Mouse (Mus musculus) ovary, adult 18-20 months (tissue): ENCODE measurements around the gene Dscam.

ENCODE experiments used
- DNase-seq: peaks from one replicate; pipeline ENCODE4 v3.0.0; 2022; ENCODE audit warnings: low spot score, mixed read lengths

Dscam gene

DNA sequence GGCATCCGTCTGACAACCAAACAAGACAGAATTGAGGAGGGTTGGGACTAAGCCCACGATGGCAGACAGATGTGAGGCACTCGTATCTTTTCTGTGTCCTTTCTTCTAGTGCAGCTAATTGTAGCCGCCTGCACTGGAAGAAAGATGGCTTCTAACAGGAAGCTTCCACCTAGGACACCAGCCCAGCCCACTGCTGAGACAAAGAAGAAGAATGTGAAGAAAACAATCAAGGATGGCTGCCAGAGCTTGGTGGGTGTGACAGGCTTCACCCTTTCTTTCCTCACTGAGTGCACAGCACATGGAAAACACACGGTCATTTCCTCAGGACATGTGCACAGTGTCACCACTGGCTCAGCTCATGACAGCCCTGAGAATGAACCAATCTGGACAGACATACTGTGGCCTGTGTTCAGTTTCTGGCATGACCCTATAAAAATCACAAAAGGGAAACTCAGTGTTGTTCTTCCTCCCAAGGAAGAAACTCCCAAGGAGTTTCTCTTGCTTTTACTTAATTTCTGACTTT is 411.4 kb downstream of the Dscam start:
- DNase-seq, result no peak

DNA sequence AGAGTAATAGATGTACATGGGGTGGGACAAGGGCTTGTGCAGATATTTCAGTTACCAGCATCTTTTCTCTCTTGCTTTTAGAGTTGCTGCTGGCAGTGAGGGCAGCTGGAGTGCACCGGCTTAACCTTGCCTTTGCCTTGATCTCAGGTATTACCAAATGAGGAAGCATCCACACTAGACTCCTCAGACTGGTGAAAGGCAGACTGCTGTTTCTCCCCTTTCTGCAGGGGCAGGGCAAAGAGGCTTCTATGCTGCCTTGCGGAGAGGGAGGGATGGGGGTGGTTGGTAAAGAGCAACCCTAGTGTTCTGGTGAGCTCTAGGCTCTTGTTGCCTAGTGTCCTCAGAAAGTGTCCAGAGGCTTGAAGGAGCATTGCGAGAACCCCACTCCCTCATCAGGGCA is 412.2 kb downstream of the Dscam start:
- DNase-seq, result no peak

DNA sequence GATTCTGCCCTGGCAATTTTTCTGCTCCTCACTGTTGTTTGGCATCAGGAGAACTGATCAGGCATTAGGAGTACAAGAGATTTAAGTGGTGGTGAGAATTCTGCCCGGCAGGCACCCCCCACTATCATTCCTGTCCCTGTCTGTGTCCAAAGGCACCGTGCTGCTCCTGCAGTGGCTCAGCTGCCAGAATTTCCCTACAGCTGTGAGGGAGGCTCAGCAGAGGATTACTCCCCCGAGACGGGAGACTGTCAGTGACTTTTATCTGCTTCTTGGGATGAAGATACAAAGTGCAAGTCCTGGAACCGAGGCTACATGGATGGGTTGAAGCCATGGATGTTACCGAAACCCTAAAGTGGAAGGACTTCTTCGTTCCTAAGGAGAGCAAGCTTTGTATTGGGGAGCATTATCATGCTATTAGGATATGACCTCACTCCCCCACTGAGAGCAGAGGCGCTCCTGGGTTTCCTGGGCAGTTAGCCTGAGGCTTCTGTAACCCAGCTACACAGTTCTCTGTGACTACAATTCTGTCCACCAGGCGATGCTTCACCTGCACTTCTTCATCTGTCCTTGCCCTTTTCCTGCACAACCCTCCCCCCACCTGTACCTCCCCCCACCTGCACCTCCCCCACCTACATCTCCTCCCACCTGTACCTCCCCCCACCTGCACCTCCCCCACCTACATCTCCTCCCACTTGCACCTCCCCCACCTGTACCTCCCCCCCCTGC is 412.8 kb downstream of the Dscam start:
- DNase-seq, result no peak

DNA sequence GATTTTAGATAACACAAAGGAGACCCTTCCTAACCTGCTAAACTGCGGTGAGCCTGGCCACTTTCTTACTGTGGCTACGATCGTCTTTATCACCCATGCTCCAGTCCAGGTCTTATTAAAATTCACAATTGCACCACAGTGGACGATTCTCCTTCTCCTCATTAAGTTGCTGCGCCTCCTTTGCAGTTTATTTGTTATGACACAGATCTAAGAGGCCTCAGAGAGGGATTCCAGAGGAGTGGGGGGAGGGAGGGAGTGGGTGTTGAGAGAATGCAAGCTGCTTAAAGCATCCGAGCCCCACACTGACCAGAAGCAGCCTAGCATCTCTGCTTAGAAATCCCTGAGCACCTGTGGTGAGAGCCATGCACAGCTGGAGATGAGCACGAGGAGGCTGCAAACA is 413.6 kb downstream of the Dscam start:
- no peak for DNase-seq

DNA sequence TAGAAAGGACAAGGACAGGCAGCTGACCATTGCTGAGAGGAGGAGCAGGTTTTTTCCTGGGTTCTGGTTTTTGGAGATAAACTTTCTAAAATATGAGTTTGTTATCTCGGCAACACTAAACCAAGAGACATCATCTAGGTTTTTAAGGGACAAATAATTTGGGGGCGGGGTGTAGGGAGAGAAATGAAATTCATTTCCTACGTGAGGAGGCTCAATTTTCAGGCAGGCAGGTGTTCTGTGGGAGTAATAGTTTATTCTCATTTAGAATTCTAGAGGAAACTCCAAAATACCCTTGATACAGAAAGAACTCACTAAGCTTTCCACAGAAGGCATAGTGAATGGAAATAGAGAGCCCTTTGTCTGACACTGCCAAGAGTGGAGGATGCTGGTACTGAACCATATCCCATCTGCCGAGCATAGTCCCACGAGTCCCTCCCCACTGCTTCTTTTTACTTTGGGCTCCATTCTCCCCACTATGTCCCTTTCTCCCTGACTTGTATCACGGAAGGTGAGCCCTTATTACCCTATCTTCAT is 415.5 kb downstream of the Dscam start:
- no peak for DNase-seq

DNA sequence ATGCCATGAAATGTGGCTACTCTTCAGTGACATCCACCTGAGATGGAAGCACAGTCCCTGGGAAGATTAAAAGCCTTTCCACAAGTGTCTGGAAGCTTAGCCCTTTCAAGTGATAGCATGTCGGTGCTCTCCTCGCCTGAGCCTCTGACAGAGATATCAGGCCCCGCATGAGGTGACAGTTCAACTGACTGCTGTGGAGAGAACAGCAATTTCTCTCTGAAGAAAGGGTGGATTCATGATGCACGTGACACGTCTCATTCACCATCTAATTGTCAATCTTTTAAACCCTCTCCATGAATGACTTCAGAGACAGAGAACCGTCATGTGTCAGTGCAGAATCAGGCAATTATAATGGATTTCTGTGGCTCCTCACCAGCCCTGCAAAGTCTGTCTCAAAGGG is 416.2 kb downstream of the Dscam start:
- DNase-seq, result no peak

DNA sequence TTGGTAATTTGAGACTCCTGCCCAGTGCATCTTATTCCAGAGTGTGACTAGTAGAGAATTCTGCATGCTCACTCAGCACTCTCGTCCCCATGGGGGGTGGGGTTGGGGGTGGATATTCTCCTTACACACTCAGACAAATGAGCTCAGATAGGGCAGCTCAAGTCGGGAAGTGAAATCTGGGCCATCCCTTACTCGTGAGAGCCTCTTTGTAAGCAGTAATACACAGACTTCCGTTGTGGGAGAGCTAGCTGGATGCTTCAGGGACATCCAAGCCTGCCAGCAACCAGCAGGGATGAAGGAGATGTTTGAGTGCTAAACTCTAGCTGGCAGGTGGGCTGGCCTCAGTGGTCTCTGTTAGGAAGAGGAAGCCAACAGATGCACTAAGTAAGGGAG is 416.8 kb downstream of the Dscam start:
- DNase-seq, result no peak

DNA sequence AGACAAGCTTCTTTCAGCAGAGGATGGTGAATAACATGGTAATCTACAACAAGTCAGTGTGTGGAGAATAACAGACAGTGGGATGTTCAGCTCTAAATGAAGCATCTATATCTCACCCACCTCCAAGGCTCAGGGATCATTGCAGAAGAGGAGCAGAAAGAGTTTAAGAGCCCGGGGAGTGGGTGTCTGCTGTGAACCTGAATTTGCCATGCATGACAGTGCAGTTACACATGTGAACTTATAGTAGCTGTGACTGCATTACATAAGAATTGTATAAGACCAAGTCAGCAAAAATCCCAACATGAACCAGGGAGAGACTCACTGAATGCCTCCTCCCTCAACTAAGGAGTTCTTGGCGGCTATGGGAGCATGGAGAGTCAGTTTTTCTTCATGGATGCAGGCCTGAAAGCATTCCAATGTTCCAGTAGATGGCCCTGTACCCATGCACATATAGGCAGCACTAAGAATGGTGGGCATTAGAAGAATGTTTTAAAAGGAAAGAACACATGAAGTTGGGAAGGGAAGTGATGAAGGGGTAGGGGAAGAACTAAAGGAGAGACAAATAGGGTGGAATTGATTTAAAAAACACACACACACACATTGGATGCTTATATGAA is 417.3 kb downstream of the Dscam start:
- no peak for DNase-seq

DNA sequence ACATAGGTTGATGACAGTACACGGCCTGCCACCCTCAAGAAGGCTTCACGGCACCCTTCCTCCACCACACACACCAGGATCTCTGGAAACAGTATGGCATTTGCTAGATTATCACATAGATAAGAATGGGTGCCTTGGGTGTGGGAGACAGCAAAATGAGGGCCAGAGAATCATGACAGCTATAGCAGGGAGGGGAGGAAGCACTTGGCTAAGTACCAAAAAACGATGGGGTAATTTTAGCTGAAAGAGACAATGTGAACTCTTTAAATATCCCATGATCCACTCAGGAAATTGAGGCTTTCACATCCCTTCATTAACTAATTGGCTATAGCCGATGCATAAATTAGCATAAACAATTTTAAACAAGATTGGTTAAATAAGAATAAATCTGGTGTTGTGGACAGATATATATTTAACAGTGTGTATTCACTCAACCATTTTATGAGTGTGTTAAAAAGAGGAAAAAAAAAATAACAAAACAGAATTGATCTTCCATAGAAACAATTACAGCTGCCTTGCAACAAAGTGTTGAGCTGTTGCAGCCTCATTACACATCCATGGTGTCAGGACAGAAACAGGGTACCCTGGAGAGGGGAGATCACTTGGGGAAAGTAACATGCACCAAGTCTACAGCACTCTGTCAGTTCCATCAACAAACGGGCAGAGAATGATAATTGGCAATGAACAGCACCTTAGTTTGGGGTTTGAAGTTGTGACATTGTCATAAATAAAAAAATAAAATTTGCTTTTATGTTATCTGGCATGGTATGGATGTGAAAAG is 427.9 kb downstream of the Dscam start:
- no peak for DNase-seq

DNA sequence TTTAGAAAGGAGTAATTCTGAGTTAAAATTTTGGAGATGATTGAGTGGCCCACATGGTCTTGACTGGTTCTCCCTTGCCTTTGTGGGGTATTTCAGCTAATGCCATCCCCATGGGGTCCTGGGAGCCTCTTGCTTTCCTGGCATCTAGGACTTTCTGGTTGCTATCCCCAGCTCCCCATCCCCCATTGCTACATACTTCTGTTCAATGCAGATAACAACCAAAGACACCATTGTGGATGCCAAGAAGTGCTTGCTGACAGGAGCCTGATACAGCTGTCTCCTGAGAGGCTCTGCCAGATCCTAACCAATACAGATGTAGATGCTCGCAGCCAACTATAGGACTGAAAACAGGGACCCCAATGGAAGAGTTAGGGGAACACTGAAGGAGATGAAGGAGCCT is 429.2 kb downstream of the Dscam start:
- DNase-seq, result no peak

DNA sequence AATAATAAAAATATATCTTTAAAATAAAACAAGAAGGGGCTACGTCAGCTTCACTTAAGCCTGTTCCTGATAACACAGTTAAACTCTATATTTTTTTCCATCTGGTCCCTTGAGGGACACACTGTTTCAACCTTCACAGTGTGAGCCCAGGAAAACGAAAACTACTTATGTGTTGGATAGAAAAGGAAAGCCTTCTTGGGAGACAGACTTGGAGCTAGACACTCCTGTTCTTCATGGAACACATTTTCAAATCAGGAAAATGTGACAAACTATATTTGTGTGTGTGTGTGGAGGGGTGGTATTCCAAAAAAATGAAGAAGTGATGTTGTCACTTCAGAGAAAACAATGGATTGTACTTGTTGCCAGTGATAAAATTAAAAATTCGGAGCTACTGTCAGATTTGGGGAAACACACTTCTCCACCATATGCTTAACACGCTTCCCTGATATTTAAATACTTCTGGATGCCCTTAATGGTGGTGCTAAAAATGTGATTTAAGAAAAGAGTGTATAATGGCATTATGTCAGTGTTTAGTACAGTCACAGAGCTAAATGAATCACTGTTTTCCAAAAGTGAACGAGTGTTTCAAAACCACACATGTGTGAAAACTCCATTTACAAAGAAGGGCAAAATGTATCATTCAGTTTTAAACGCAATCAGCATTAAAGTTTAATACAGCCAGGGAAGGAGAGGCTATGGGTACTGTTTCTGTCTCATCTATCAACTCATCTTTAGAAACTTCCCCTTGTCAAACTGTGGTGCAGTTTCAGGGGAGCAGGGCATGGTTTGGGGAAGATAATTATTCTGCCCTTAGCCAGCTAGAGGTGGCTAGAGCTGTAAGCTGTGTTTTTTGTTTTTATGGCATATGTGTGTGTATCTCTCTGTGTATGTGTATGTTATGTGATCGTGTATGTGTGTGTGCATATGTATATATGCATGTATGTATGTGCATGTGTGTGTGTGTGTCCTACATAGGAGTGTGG is 430.2 kb downstream of the Dscam start:
- DNase-seq, result no peak

DNA sequence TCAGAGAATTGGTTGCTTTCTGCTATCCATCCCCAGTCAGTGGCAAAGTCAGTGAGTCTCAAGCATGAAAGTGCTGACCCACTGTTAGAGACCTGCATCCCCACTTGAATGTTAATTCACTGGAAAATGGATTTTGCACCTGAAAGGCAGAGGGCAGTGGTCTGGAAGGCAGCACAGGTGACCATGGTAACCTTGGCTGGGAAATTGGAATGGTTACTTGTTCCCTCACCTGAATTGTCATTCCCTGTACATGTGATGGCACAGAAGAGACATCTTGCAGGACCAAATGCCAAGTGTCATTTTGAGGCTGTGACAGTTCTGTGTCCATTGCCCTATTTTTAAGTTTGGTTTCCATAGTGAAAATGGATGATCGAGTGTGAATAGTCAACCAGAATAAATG is 434.1 kb downstream of the Dscam start:
- no peak for DNase-seq

DNA sequence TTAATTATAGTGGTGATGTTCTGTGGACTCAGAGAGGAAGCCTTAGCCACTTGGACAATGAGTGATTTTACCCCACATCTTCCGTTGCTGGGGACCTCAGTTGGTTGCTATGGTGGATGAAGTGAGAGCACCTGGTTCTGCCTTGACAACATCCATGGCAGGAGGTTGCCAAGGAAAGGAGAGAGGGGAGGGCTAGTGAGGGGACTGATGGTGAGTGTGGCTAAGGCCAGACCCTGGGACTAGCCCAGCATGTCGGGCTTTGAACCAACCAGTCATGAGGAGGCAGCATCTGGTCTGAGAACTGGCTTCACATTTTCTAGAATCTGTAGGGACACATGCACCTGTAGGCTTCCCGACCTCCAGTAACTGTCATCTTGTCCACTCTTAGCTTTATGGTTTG is 439.7 kb downstream of the Dscam start:
- no peak for DNase-seq

DNA sequence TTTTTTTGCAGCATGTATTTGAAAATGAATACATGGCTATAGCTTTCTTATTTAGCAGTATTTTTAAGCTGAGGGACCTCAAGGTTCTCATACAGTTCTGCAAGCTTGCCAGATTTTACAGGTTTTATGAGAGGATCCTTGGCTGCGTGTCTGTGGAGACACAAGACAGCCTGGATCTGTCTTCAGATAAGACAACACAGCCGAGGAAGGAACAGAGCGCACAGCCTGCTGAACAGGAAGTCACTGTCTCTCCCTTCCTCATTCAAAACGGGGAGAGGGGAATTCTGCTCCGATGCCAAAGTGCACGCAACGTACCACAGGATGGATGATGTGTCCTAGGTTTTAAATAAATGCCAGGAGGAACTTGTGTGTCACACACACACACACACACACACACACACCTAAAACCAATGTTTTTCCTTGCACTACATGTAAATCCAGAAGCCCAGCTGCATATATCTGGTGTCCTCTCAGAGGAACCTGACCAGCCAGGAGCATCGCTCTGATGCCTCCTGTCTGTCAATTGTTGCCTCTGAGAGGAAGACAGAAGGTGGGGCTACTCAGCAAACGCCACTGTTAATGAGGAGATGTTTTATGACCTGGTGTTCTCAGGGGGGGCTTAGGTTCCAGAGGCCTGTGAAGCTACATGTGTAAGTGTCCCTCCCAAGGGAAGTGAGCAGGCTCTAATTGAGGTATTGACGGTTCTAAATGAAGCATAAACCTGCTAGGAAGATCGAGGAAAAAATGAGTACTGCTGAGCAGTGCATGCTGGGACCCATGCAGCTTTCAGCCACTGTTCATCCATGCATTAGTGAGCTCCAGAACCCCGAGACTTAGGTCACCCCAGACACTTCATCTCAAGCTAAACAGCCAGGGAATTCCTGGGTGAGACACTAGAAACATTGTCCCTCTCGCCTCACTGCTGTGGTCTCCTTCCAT is 442.4 kb downstream of the Dscam start:
- no peak for DNase-seq

DNA sequence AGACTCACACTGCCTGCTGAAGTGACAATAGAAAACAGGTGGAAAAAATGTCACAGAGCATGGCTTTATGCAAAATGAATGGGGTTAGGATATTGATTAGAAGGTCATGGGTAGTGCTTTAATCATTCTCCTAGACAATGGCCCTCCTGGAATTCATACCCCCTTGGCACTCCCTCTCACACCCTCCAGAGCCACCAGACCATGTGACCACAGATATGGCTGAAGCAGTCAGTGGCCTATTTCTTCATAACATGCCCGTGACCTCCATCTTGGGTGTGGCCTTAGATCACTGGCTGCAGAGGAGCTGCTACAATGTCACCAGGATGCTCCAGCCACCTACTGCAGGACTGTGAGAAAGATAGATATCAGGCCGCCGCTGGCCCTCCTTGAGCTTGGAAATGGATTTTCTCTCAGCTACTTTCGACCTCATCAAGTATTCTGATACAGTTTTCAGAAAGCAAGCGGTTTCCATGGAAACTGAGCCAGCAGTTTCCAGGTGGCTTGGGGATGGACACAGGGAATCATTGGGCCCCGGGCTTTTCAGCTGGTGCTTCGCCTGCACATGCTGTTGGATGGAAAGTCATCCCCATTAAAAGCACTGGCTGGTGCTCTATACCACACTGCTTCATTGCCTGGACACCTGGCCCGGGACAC is 445.4 kb downstream of the Dscam start:
- no peak for DNase-seq

DNA sequence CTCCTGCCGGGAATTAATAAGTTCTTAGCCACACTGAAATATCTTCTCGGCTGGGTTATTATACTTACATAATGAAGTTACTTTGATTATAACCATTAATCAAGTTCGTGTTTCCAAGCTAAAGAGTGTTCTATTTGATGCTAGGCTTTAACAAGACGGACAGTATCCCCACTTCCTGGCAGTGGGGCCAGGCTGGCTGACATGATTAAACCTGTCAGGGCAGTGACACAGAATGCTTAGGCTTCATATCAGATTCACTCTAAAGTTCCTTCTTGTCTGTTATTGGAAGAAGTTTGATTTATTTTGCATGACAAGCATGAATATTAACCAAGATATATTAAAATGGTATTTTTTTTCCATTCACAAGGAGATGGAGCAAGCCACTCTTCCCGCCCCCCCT is 446.0 kb downstream of the Dscam start:
- no peak for DNase-seq

DNA sequence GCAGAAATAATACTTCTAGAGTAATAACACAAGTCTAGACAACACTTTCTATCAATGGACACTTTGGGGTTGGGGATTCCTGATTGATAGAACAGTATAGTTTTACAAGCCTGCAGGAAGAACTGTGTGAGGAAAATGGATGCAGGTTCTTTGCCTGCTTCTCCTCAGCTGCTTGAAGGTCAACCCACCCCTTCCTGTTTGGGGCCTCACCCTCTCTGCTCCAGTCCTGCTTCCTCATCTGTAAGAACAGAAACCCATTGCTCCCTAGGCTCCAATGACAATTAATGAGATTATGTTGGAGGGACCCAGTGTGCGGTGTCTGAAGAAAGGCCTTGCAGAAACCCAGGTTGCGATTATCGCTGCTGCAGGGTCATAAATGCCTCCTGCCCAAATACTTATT is 446.4 kb downstream of the Dscam start:
- no peak for DNase-seq

DNA sequence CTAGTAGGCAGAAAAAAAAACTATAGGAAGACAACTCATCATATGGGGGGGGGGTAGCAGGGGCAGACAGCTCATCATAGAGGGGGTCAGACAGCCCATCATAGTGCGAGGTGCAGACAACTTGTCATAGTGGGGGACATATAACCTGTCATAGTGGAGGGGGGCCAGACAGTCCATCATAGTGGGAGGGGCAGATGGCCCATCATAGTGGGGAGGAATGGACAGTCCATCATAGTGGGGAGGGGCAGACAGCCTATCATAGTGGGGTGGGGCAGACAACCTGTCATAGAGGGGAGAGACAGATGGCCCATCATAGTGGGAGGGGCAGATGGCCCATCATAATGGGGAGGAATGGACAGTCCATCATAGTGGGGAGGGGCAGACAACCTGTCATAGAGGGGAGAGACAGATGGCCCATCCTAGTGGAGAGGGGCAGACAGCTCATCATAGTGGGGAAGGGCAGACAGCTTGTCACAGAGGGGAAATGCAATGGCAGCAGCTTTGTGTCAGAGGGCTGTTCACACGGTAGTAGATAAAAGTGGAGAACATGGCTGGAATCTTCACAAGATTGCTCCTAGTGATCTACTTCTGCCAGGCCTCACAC is 447.4 kb downstream of the Dscam start:
- DNase-seq, result no peak

DNA sequence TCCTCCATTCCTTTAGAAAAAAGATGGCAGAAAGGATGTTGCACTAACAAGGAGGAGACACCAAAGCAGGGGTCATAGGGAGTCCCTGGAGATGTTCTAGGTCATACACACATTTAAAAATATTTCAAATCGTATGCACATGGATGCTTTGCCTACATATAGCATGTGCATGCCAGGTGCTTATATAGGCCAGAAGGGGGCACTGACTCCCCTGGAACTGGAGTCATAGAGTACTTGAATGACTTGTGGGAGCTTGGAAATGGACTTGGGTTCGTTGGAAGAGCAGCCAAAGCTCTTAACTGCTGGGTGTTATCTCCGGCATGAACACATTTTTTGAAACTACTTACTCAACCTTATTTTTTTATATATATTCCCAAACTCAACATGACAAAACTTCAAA is 448.4 kb downstream of the Dscam start:
- DNase-seq, result no peak

DNA sequence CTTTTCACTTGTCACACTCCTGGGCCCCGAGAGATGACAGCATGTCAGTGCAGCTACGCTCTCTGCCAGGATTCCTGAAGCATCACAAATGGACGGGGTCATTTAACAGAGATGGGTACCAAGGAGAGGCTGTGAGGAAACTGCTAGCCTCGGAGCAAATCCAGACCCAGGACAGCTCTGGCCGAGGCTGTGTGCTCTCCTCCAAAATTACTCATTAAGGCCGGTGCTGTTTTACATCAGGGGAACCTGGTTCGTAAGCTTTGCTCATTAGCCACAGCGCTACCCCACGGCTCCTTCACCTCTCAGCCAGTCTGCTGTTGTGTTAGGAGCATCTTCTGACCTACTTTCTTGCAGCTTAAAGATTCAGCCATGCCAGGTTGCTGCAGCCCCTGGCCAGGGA is 449.3 kb downstream of the Dscam start:
- DNase-seq, result no peak
